Comparison of ENCODE assay signal across 8 mouse cellular contexts in the genomic region with DNA sequence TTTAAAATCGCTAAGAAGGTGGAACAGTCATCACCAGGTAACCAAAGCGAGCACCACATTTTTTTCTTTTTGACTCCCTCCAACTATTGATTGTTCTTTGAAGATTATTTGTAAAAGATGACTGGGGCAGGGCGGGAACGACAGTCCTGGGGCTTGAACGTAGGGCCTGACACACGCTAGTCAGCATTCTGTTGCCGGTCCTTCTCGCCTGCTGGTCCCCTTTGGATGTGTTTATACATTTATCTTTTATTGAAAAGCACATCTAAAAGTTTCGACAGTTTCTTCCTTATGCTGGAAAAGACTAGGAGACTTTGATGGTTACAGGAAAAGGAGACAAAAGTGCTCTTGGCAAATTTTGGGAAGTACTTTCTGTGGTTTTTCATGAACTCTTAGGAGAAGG. TPM values are rescaled to one million over a fixed set of nuclear protein-coding genes. Genes with fewer than 3 reads are reported as not detected.
DNase-seq lines count a peak whose midpoint lies in the region; ATAC-seq and TF ChIP-seq lines count a peak whose summit lies in the region.

No protein-coding gene starts in this region.

- 17% methylated on average over 9 of the region's 9 CpGs for WGBS in lung, embryonic 15.5 days
- 42% methylated on average over 9 of the region's 9 CpGs for WGBS in embryonic facial prominence, embryonic 13.5 days
- 18% methylated on average over 9 of the region's 9 CpGs for WGBS in intestine, postnatal 0 days
- 59% methylated on average over 9 of the region's 9 CpGs for WGBS in neural tube, embryonic 15.5 days

- DNase-seq in lung, postnatal 4 days = no peak
- DNase-seq in left cerebral cortex, adult 18-20 months (ENCODE audit: low spot score in 2 of 2) = no peak
- no peak for DNase-seq in gastrocnemius, postnatal 4 days (ENCODE audit: low spot score in 2 of 2)
- no peak for DNase-seq in B cell, adult 2 months

- H3K27ac ChIP-seq in lung, embryonic 15.5 days = no peak overlapping the region
- H3K27ac ChIP-seq in embryonic facial prominence, embryonic 13.5 days = no peak overlapping the region
- H3K27ac ChIP-seq in intestine, postnatal 0 days (ENCODE audit: low read depth, low read length) = no peak overlapping the region
- H3K27ac ChIP-seq in neural tube, embryonic 15.5 days (replicated peaks) = no peak overlapping the region

- peaks cover 16% of the 10 kb centered on the region for H3K4me1 ChIP-seq in lung, embryonic 15.5 days
- peaks cover 28% of the 10 kb centered on the region for H3K4me1 ChIP-seq in embryonic facial prominence, embryonic 13.5 days
- H3K4me1 ChIP-seq in intestine, postnatal 0 days (replicated peaks; ENCODE audit: control insufficient read depth, insufficient read depth, low read length) = 0 out of 2 replicates have a peak, but pooled peaks cover 4% of the 10 kb centered on the region
- peaks cover 42% of the 10 kb centered on the region for H3K4me1 ChIP-seq in neural tube, embryonic 15.5 days

- H3K4me2 ChIP-seq in lung, embryonic 15.5 days = peak overlapping the region; percentile 76
- peak overlapping the region; percentile 91 for H3K4me2 ChIP-seq in embryonic facial prominence, embryonic 13.5 days
- peak overlapping the region; percentile 88 for H3K4me2 ChIP-seq in intestine, postnatal 0 days (replicated peaks; ENCODE audit: low read depth)
- peak overlapping the region; percentile 83 for H3K4me2 ChIP-seq in neural tube, embryonic 15.5 days

- no peak for TF ChIP-seq CTCF in intestine, postnatal 0 days (IDR thresholded peaks at IDR 0.05; ENCODE audit: low read depth)

- no peaks in the 10 kb centered on the region for H3K9me3 ChIP-seq in lung, embryonic 15.5 days
- no peaks in the 10 kb centered on the region for H3K9me3 ChIP-seq in embryonic facial prominence, embryonic 13.5 days
- H3K9me3 ChIP-seq in intestine, postnatal 0 days (ENCODE audit: control insufficient read depth) = no peaks in the 10 kb centered on the region
- H3K9me3 ChIP-seq in neural tube, embryonic 15.5 days (replicated peaks) = no peaks in the 10 kb centered on the region

- peak overlapping the region; percentile 95 for H3K9ac ChIP-seq in lung, embryonic 15.5 days
- peak overlapping the region; percentile 97 for H3K9ac ChIP-seq in embryonic facial prominence, embryonic 13.5 days
- H3K9ac ChIP-seq in intestine, postnatal 0 days (ENCODE audit: low read depth, low read length) = 0 out of 2 replicates have a peak overlapping the region, but pooled peaks have one; percentile 19
- peak overlapping the region; percentile 99; the same call in 1 of the 2 replicates for H3K9ac ChIP-seq in neural tube, embryonic 15.5 days (replicated peaks)

- no peak for ATAC-seq in lung, embryonic 15.5 days (ENCODE audit: borderline replicate concordance, extremely low read depth, low FRiP score, low TSS enrichment)
- ATAC-seq in embryonic facial prominence, embryonic 13.5 days (ENCODE audit: insufficient number of reproducible peaks, insufficient read depth, low FRiP score, low TSS enrichment, low read depth) = no peak
- ATAC-seq in intestine, postnatal 0 days = no peak
- no peak for ATAC-seq in neural tube, embryonic 15.5 days (ENCODE audit: low FRiP score)

- peaks cover 5% of the 10 kb centered on the region; the same call in 1 of the 2 replicates for H3K36me3 ChIP-seq in lung, embryonic 15.5 days
- peaks cover 12% of the 10 kb centered on the region; the same call in 1 of the 2 replicates for H3K36me3 ChIP-seq in embryonic facial prominence, embryonic 13.5 days
- no peaks in the 10 kb centered on the region for H3K36me3 ChIP-seq in intestine, postnatal 0 days (ENCODE audit: control insufficient read depth, insufficient read depth)
- peaks cover 3% of the 10 kb centered on the region for H3K36me3 ChIP-seq in neural tube, embryonic 15.5 days

- peak overlapping the region; percentile 90 for H3K4me3 ChIP-seq in lung, embryonic 15.5 days
- H3K4me3 ChIP-seq in embryonic facial prominence, embryonic 13.5 days = peak overlapping the region; percentile 96
- peak overlapping the region; percentile 95 for H3K4me3 ChIP-seq in intestine, postnatal 0 days (ENCODE audit: low read depth, low read length)
- H3K4me3 ChIP-seq in neural tube, embryonic 15.5 days (replicated peaks) = peak overlapping the region; percentile 98

- no peaks in the 10 kb centered on the region for H3K27me3 ChIP-seq in lung, embryonic 15.5 days
- no peaks in the 10 kb centered on the region for H3K27me3 ChIP-seq in embryonic facial prominence, embryonic 13.5 days
- no peaks in the 10 kb centered on the region for H3K27me3 ChIP-seq in intestine, postnatal 0 days (replicated peaks; ENCODE audit: control insufficient read depth, insufficient read depth, low read length)
- no peaks in the 10 kb centered on the region for H3K27me3 ChIP-seq in neural tube, embryonic 15.5 days (replicated peaks)

RNA-seq across cellular contexts. Expression of a gene that starts 1.7 kb away (rescaled TPM):
- 42.7 and 44.7 TPM in 2 replicates for polyA plus RNA-seq in lung, embryonic 15.5 days (2015; fragmentation: Nextera tagmentation; extraction: Ambion mirVana)
- 45.4 and 47.0 TPM in 2 replicates for polyA plus RNA-seq in embryonic facial prominence, embryonic 13.5 days (2015; fragmentation: Nextera tagmentation; extraction: Ambion mirVana)
- polyA plus RNA-seq in intestine, postnatal 0 days (2015; fragmentation: Nextera tagmentation; extraction: Ambion mirVana) = 29.8 and 31.8 TPM in 2 replicates
- polyA plus RNA-seq in neural tube, embryonic 15.5 days (2015; fragmentation: Nextera tagmentation; extraction: Ambion mirVana) = 39.6 and 42.8 TPM in 2 replicates
- 10 to 100 TPM; 36.1 to 37.0 TPM for total RNA-seq in left cerebral cortex, adult 18-20 months (2021)
- 10 to 100 TPM; 26.8 to 28.6 TPM for total RNA-seq in gastrocnemius, postnatal 4 days (2021)

RNA-seq across cellular contexts. Expression of a gene that starts 42.0 kb away (rescaled TPM):
- polyA plus RNA-seq in lung, embryonic 15.5 days (2015; fragmentation: Nextera tagmentation; extraction: Ambion mirVana) = 6.6 and 6.7 TPM in 2 replicates
- 5.0 and 5.4 TPM in 2 replicates for polyA plus RNA-seq in embryonic facial prominence, embryonic 13.5 days (2015; fragmentation: Nextera tagmentation; extraction: Ambion mirVana)
- 3.1 and 3.9 TPM in 2 replicates for polyA plus RNA-seq in intestine, postnatal 0 days (2015; fragmentation: Nextera tagmentation; extraction: Ambion mirVana)
- 4.5 and 4.9 TPM in 2 replicates for polyA plus RNA-seq in neural tube, embryonic 15.5 days (2015; fragmentation: Nextera tagmentation; extraction: Ambion mirVana)
- total RNA-seq in left cerebral cortex, adult 18-20 months (2021) = 10 to 100 TPM; 12.4 to 13.0 TPM
- 1 to 10 TPM; 4.7 to 5.6 TPM for total RNA-seq in gastrocnemius, postnatal 4 days (2021)

Comparison
In these comparisons a context has a peak if more than half of its experiments do, and no peak if none do; other contexts are left out.
1. H3K9ac ChIP-seq: peak in every context shown above with its lines; median percentile 99 in neural tube, embryonic 15.5 days; 97 in embryonic facial prominence, embryonic 13.5 days; 95 in lung, embryonic 15.5 days; 19 in intestine, postnatal 0 days.